Mouse (Mus musculus) gastrocnemius, postnatal 10 days (tissue): ENCODE results near the gene Zfp112. TPM values are rescaled to one million over a fixed set of nuclear protein-coding genes. Genes with fewer than 3 reads are reported as not detected.

Experiments used
- total RNA-seq, 2 experiments: library from RNA; stranded (reverse); gene quantifications; 2 replicates each; pipeline ENCODE4 v1.2.3; 2021

The Zfp112 gene
- total RNA-seq, 2 experiments from 2014 or later: 2.8 to 4.1 TPM

Other genes with a start within 250 kb of the Zfp112 start
- gene Vmn1r177, start 245.9 kb upstream of the Zfp112 start, total RNA-seq: not detected
- not detected for gene Vmn1r178, start 220.3 kb upstream of the Zfp112 start, total RNA-seq
- not detected for gene Vmn1r179, start 185.3 kb upstream of the Zfp112 start, total RNA-seq
- gene Vmn1r180, start 161.7 kb upstream of the Zfp112 start, total RNA-seq: not detected
- not detected for gene Vmn1r181, start 137.7 kb upstream of the Zfp112 start, total RNA-seq
- gene V1rd19, start 110.6 kb upstream of the Zfp112 start, total RNA-seq: not detected
- not detected for gene Vmn1r183, start 59.1 kb upstream of the Zfp112 start, total RNA-seq
- 1 to 10 TPM; 6.4 to 7.0 TPM for gene Zfp180, start 30.4 kb upstream of the Zfp112 start, total RNA-seq
- gene Zfp235, start 21.9 kb downstream of the Zfp112 start, total RNA-seq: 1 to 10 TPM; 5.1 to 7.5 TPM
- under 1 TPM; 0.26 to 0.81 TPM for gene Zfp114, start 62.7 kb downstream of the Zfp112 start, total RNA-seq
- gene Zfp111, start 99.1 kb downstream of the Zfp112 start, total RNA-seq: 1 to 10 TPM; 5.0 to 6.7 TPM
- 1 to 10 TPM; 1.6 to 2.4 TPM for gene Zfp109, start 125.2 kb downstream of the Zfp112 start, total RNA-seq
- gene Zfp108, start 142.5 kb downstream of the Zfp112 start, total RNA-seq: 1 to 10 TPM; 1.5 to 1.6 TPM
- gene Zfp93, start 158.1 kb downstream of the Zfp112 start, total RNA-seq: 1 to 10 TPM; 2.9 to 4.2 TPM
- gene Zfp61, start 188.9 kb downstream of the Zfp112 start, total RNA-seq: 1 to 10 TPM; 4.2 to 5.6 TPM
- gene Zfp94, start 204.4 kb downstream of the Zfp112 start, total RNA-seq: 1 to 10 TPM; 2.1 to 4.0 TPM
- not detected for gene Tescl, start 221.6 kb downstream of the Zfp112 start, total RNA-seq
- gene Lypd5, start 236.9 kb downstream of the Zfp112 start, total RNA-seq: not detected